Mouse (Mus musculus) telencephalon, adult 2 months (tissue): Measurements from ENCODE around the gene Gramd1c.

Source experiments
- DNase-seq: peaks from one replicate; pipeline ENCODE4 v3.0.0-alpha.2; 2011; ENCODE audit warnings: low read depth, low spot score

Gramd1c gene

DNA sequence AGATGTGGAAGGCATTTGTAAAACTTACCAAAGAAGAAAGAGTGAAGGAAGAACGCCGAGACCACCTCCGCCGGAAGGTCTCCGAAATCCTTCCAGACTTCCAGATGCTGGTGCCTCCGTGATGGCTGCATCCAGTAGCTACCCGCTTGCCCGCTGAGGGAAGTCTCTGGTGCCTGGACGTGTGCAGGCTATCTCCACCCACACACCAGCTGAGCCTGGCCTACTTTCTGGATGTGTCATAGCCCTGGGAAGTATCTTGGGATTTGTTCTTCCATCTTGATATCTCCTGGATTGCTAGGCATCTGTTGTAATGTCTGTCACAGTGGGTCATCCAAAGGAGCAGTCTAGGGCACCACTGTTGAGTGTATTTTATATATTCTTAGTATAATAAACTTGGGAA, 99.9 kb downstream of the Gramd1c start:
- DNase-seq = no peak

- DNase-seq = no peak
Measured at GRCm38 (mm10) chr16:43958038-43958437, 105.1 kb downstream of the Gramd1c start.

GRCm38 (mm10) chr16:43954913-43955312, 108.2 kb downstream of the Gramd1c start:
- no peak for DNase-seq

GRCm38 (mm10) chr16:43951591-43951990, 111.6 kb downstream of the Gramd1c start:
- DNase-seq = no peak

- DNase-seq = no peak
Measured at GRCm38 (mm10) chr16:43945869-43946268, 117.3 kb downstream of the Gramd1c start.

- DNase-seq = no peak
Measured at GRCm38 (mm10) chr16:43945351-43945750, 117.8 kb downstream of the Gramd1c start.

DNA sequence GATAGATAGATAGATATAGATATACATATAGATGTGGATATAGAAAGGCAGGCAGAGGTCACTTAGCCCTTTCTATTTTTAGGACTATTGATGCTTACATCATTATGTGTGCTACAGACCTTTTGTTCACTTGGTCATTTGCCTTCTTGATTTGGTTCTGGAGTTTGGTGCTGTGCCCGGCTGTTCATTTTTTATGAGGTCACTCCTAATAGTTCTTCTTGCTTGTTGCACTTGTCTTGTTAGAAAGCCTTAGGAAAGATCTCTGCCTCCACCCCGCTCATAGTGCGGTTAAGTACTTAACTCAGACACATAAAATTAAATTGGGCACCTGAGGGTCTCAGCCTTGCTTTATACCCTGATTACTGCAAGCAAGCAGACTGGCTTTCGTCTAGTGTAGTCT, 122.3 kb downstream of the Gramd1c start:
- no peak for DNase-seq

DNA sequence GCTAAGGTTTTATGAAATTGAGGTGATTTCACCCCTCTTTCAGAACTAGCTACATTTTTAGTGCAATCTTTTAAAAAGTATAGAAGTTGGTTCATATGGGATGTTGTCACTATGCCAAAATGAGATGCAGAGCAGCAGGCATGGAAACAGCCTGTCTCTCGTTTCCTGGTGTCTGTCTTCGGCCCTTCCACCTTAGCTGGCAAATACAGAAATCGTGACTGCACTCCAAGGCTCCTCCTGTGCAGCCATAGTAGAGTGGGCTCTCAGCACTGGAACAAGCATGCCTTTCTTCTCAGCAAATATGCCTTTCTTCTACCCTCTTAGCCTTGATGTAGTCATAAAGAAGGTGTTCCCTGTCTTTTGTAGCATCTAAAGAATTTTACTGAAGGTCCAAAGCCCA, 127.3 kb downstream of the Gramd1c start:
- DNase-seq = no peak

DNA sequence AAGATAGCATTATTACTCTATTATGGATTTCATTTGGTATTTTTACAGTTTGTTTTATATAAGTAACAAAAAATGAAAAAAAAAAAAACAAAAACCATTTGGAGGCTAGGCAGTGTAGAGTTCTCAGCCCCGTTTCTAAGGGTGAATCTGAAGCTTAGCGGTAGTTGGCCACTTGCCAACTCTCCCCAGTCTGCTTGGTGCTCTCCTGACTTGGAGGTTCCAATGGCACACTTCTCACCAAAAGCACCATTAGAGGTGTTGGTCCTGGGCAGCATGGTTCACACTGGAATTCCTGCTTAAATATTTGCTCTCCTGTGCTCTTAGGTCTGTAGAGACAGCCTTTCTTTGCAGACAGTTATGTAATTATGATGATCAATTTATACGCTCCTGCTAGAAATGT, 127.8 kb downstream of the Gramd1c start:
- no peak for DNase-seq

GRCm38 (mm10) chr16:43934856-43935255, 128.3 kb downstream of the Gramd1c start:
- no peak for DNase-seq

GRCm38 (mm10) chr16:43933041-43933440, 130.1 kb downstream of the Gramd1c start:
- no peak for DNase-seq

DNA sequence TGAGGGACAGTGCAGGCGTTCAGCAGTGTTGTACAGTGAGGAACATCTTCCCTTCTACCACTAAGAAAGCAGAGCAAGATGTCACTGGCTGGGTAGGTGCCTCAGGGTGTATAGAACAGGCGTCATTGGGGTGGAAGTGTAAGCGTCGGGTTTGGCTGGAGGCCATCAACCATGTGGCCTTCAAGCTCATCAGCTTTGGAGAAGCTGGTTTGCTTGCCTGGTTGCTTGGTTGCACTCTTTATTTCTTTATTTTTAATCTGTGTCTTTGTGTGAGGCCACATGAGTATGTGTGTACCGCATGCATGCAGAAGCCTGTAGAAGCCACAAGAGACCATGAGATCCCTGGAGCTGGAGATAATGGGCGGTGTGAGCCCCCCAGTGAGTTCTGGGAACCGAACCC, 130.8 kb downstream of the Gramd1c start:
- no peak for DNase-seq

GRCm38 (mm10) chr16:43931502-43931901, 131.6 kb downstream of the Gramd1c start:
- no peak for DNase-seq

GRCm38 (mm10) chr16:43930577-43930976, 132.6 kb downstream of the Gramd1c start:
- DNase-seq = no peak
